Mouse (Mus musculus) heart, adult 18-20 months (tissue): ENCODE results near the gene Golga4. TPM values are rescaled to one million over a fixed set of nuclear protein-coding genes. Genes with fewer than 3 reads are reported as not detected.

Experiments
- DNase-seq, 2 experiments: peaks; one replicate each; pipeline ENCODE4 v3.0.0; 2021 to 2022; ENCODE audit warnings: mixed read lengths in 1 of 2
- total RNA-seq, 2 experiments: library from RNA; stranded (reverse); gene quantifications; 2 replicates each; pipeline ENCODE4 v1.2.3; 2021

The Golga4 gene
- total RNA-seq, 2 experiments from 2014 or later: 383 to 397 TPM

GRCm38 (mm10) chr9:118488896-118489578 lies 17.0 kb upstream of the Golga4 start:
- DNase-seq: peak in 1 of 2 experiments; percentile 25

GRCm38 (mm10) chr9:118489579-118490019 lies 16.5 kb upstream of the Golga4 start:
- DNase-seq: peak; percentile 61 to 85

- no peak for DNase-seq
These were observed 14.9 kb upstream of the Golga4 start for GRCm38 (mm10) chr9:118491195-118491594.

- no peak for DNase-seq
These were observed 13.0 kb upstream of the Golga4 start for GRCm38 (mm10) chr9:118492932-118493698.

- DNase-seq: no peak
These were observed 12.0 kb upstream of the Golga4 start for GRCm38 (mm10) chr9:118494106-118494505.

GRCm38 (mm10) chr9:118495933-118496332 lies 10.1 kb upstream of the Golga4 start:
- DNase-seq: no peak

GRCm38 (mm10) chr9:118496952-118497351 lies 9.1 kb upstream of the Golga4 start:
- DNase-seq: no peak

GRCm38 (mm10) chr9:118498061-118498460 lies 8.0 kb upstream of the Golga4 start:
- DNase-seq: no peak

GRCm38 (mm10) chr9:118500963-118501362 lies 5.1 kb upstream of the Golga4 start:
- DNase-seq: no peak

GRCm38 (mm10) chr9:118504656-118505055 lies 1.4 kb upstream of the Golga4 start:
- DNase-seq: no peak

GRCm38 (mm10) chr9:118506404-118507231 lies 551 bp downstream of the Golga4 start:
- DNase-seq: peak; percentile 60 to 66

- no peak for DNase-seq
These were observed 1.5 kb downstream of the Golga4 start for GRCm38 (mm10) chr9:118507552-118507951.

- no peak for DNase-seq
These were observed 2.5 kb downstream of the Golga4 start for GRCm38 (mm10) chr9:118508601-118509000.

GRCm38 (mm10) chr9:118510941-118511690 lies 5.0 kb downstream of the Golga4 start:
- no peak for DNase-seq

GRCm38 (mm10) chr9:118512681-118513233 lies 6.7 kb downstream of the Golga4 start:
- peak; percentile 66 to 73 for DNase-seq

- DNase-seq: peak in 1 of 2 experiments; percentile 26
These were observed 9.4 kb downstream of the Golga4 start for GRCm38 (mm10) chr9:118515476-118515875.

- DNase-seq: no peak
These were observed 10.1 kb downstream of the Golga4 start for GRCm38 (mm10) chr9:118516162-118516561.

GRCm38 (mm10) chr9:118517619-118518018 lies 11.6 kb downstream of the Golga4 start:
- no peak for DNase-seq

GRCm38 (mm10) chr9:118519101-118519500 lies 13.0 kb downstream of the Golga4 start:
- DNase-seq: no peak

- peak; percentile 67 to 68 for DNase-seq
These were observed 13.9 kb downstream of the Golga4 start for GRCm38 (mm10) chr9:118520011-118520410.

- DNase-seq: no peak
These were observed 14.8 kb downstream of the Golga4 start for GRCm38 (mm10) chr9:118520858-118521257.
